Mouse (Mus musculus): ENCODE data around the gene Glyctk.

The Glyctk gene

GRCm38 (mm10) chr9:106147281-106147680, 10.7 kb downstream of the Glyctk start:
- no peak for DNase-seq (ENCODE audit: low spot score)

- no peak for DNase-seq (ENCODE audit: low spot score)
Observed at GRCm38 (mm10) chr9:106145582-106145981, 12.4 kb downstream of the Glyctk start.

- no peak for DNase-seq (ENCODE audit: low spot score)
Observed at GRCm38 (mm10) chr9:106144176-106144575, 13.8 kb downstream of the Glyctk start.

- DNase-seq (ENCODE audit: low spot score) = no peak
Observed at GRCm38 (mm10) chr9:106141955-106142354, 16.0 kb downstream of the Glyctk start.

GRCm38 (mm10) chr9:106139763-106140162, 18.2 kb downstream of the Glyctk start:
- DNase-seq (ENCODE audit: low spot score) = no peak

- no peak for DNase-seq (ENCODE audit: low spot score)
Observed at GRCm38 (mm10) chr9:106137671-106138216, 20.2 kb downstream of the Glyctk start.

- no peak for DNase-seq (ENCODE audit: low spot score)
Observed at GRCm38 (mm10) chr9:106130250-106130649, 27.7 kb downstream of the Glyctk start.

GRCm38 (mm10) chr9:106129072-106129471, 28.9 kb downstream of the Glyctk start:
- no peak for DNase-seq (ENCODE audit: low spot score)

GRCm38 (mm10) chr9:106126786-106127251, 31.1 kb downstream of the Glyctk start:
- no peak for DNase-seq (ENCODE audit: low spot score)

GRCm38 (mm10) chr9:106123599-106123998, 34.3 kb downstream of the Glyctk start:
- peak; percentile 13 for DNase-seq (ENCODE audit: low spot score)

GRCm38 (mm10) chr9:106119075-106119474, 38.9 kb downstream of the Glyctk start:
- no peak for DNase-seq (ENCODE audit: low spot score)

- DNase-seq (ENCODE audit: low spot score) = no peak
Observed at GRCm38 (mm10) chr9:106115801-106116424, 42.0 kb downstream of the Glyctk start.

- peak; percentile 78 for DNase-seq (ENCODE audit: low spot score)
Observed at GRCm38 (mm10) chr9:106112770-106113423, 45.0 kb downstream of the Glyctk start.

GRCm38 (mm10) chr9:106106241-106106640, 51.7 kb downstream of the Glyctk start:
- DNase-seq (ENCODE audit: low spot score) = no peak

GRCm38 (mm10) chr9:106104401-106104800, 53.5 kb downstream of the Glyctk start:
- DNase-seq (ENCODE audit: low spot score) = no peak
